Mouse (Mus musculus) neural tube, embryonic 14.5 days (tissue): ENCODE measurements around the gene Retsat. TPM values are rescaled to one million over a fixed set of nuclear protein-coding genes. Genes with fewer than 3 reads are reported as not detected.

Source experiments
- ATAC-seq: fragments of 200-750 bp; cut with Nextera tagmentation; 2 replicates; pipeline ENCODE4 v1.8.0; 2017; ENCODE audit warnings: low read depth, mild to moderate bottlenecking, moderate TSS enrichment, moderate library complexity
- H3K27ac ChIP-seq: fragments of 300-500 bp; sonication (generic); 2 replicates; pipeline ENCODE4 v1.5.1; 2014; ENCODE audit warnings: low read depth, mild to moderate bottlenecking, control low read depth, low read length, moderate library complexity, mixed read lengths
- H3K27me3 ChIP-seq: fragments of 300-500 bp; sonication (generic); 2 replicates; pipeline ENCODE4 v1.6.1; 2014; ENCODE audit warnings: low read length; ENCODE audit not compliant: control insufficient read depth, insufficient read depth
- H3K36me3 ChIP-seq: fragments of 300-500 bp; sonication (generic); 2 replicates; pipeline ENCODE4 v1.6.1; 2014; ENCODE audit warnings: low read length, mixed read lengths; ENCODE audit not compliant: control insufficient read depth, insufficient read depth
- H3K4me1 ChIP-seq: fragments of 300-500 bp; sonication (generic); 2 replicates; pipeline ENCODE4 v1.6.1; 2014; ENCODE audit warnings: low read length; ENCODE audit not compliant: control insufficient read depth, insufficient read depth
- H3K4me2 ChIP-seq: fragments of 300-500 bp; sonication (generic); 2 replicates; pipeline ENCODE4 v1.6.1; 2014; ENCODE audit warnings: mild to moderate bottlenecking, low read depth, low read length, control low read depth
- H3K4me3 ChIP-seq: fragments of 300-500 bp; sonication (generic); 2 replicates; pipeline ENCODE4 v1.5.1; 2014; ENCODE audit warnings: low read depth, low read length, control low read depth, mixed read lengths
- H3K9ac ChIP-seq: fragments of 300-500 bp; sonication (generic); replicated peaks from 2 replicates; pipeline ENCODE4 v1.6.1; 2014; ENCODE audit warnings: low read depth, mild to moderate bottlenecking, control low read depth, low read length, mixed read lengths
- H3K9me3 ChIP-seq: fragments of 300-500 bp; sonication (generic); 2 replicates; pipeline ENCODE4 v1.6.1; 2016; ENCODE audit warnings: low read length; ENCODE audit not compliant: control insufficient read depth
- WGBS: fragments of 180-500 bp; shearing (Covaris S2); extraction: QIAGEN DNeasy Blood & Tissue Kit; methylation state at CpG from one replicate; pipeline ENCODE4 v1.1.7; 2014; 5-methylcytosine and 5-hydroxymethylcytosine counted together
- polyA plus RNA-seq: library from polyadenylated mRNA; unstranded; fragments of >200 nt; fragmentation: Nextera tagmentation; extraction: Ambion mirVana; gene quantifications from 2 replicates; pipeline ENCODE4 v1.2.1, GENCODE M21; 2014

Gene Retsat
- polyA plus RNA-seq, 1 experiment from 2014 or later = 3.9 TPM

DNA sequence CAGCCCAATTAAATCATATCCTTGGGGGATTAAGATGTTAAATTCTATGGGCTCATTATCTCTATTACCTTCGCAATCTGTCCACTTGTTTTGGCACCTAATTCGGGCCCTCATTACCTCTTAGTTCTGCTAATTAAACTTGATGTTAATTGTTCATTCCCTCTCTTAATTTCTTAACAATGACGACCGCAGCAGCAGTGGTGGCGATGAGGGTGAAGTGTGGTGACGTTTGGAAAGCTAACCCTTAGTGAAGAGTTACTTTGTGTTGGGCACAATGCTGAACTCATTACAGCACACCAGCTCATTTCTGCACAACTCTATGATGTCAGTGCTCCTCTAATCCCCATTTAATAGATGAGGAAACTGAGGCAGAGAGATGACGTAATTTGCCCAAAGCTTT is 47.1 kb downstream of the Retsat start:
- no peaks in the 10 kb centered on the region for H3K27me3 ChIP-seq
- no peak overlapping the region for H3K9ac ChIP-seq
- H3K4me3 ChIP-seq = no peak overlapping the region
- H3K36me3 ChIP-seq = no peaks in the 10 kb centered on the region
- no peaks in the 10 kb centered on the region for H3K9me3 ChIP-seq
- H3K4me2 ChIP-seq = no peak overlapping the region
- ATAC-seq = no peak; the same call in 1 of the 2 replicates
- no peaks in the 10 kb centered on the region for H3K4me1 ChIP-seq
- WGBS = 62% methylated on average over 7 of the region's 7 CpGs
- no peak overlapping the region for H3K27ac ChIP-seq

DNA sequence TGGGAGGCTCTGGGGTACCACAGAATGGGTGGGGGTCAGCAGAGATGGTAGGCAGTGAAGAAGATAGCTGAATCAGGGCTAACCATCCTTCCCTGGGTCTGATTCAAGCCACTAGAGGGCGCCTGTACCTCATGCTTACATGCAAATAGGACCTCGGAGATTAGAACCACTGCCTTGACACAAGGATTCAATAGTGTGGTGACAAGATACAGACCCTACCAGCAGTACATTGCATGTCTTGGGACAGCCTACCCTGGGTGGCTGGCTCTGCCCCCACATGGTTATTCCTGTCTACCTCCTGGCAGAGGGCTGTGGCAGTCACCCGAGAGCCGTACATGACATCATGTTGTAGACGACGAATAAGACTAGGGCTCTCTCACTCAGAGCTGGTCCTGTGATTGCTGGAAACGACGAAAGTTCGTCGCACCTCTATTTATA is 49.1 kb downstream of the Retsat start:
- no peak overlapping the region for H3K9ac ChIP-seq
- ATAC-seq = peak; percentile 75
- 66% methylated on average over 10 of the region's 10 CpGs for WGBS

DNA sequence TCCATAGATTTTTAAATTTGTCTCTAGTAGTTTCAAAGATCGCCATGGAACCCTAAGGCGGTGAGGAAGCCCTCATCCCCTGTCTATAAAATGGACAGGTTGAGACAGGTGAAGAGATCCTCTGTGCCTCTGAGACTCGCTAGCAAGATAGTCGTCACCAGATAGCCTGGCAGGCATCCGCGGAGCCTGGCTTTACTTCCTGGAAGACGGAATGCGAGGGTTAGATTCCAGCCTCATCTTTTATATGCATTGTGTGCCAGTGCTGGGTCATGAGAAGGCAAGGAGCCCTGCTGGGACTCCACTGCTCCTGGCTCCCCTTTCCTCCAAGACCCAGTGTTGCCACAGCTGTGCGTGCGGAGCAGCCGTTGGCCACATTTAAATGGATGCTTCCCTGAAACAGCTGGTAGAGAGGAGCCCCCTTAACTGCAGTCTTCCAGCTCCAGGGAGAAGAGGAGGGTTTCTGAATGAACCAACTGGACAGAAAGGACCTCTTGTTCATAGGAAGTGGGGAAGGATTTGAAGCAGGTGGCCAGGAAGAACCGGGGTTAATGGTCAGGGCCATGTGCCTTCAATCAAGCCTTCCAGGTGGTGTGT is 49.8 kb downstream of the Retsat start:
- no peak overlapping the region for H3K27ac ChIP-seq
- no peak overlapping the region for H3K9ac ChIP-seq
- no peak overlapping the region for H3K4me3 ChIP-seq
- H3K4me1 ChIP-seq = no peaks in the 10 kb centered on the region
- WGBS = 60% methylated on average over 12 of the region's 12 CpGs
- no peak for ATAC-seq
- H3K4me2 ChIP-seq = no peak overlapping the region
- no peaks in the 10 kb centered on the region for H3K9me3 ChIP-seq
- no peaks in the 10 kb centered on the region for H3K36me3 ChIP-seq
- H3K27me3 ChIP-seq = no peaks in the 10 kb centered on the region

More for the DNA sequence above, 49.1 kb downstream of the Retsat start:
- Histone ChIP-seq H3K4me3 (no peak overlapping the region), H3K9me3 (no peaks in the 10 kb centered on the region), H3K4me1 (no peaks in the 10 kb centered on the region), H3K27me3 (no peaks in the 10 kb centered on the region), H3K36me3 (no peaks in the 10 kb centered on the region), H3K4me2 (no peak overlapping the region), H3K27ac (no peak overlapping the region)

DNA sequence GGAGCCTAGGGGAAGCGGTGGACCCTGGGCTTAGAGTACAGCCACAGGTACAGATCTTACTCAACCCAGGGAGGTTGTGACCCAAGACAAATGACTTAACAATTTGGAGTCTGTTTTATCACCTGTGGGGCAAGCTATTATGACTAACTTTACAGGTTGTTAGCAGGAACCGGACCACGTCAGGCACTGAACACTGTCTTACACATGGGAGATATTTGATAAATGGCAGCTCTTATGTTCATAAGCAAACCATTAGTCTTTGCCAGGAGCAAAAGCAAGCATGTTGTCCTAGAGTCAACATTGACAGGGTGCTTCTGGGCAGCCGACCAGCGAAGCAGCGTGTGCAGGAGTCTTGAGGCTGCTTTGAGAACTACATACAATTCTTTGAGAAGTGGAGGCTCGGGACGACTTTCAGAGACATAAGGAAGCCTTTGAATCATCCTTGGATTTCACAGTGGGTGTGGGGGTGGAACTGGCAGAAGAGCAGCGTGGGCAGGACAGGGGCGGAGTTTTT is 52.1 kb downstream of the Retsat start:
- Histone ChIP-seq H3K9ac (no peak overlapping the region), H3K4me2 (no peak overlapping the region), H3K27me3 (no peaks in the 10 kb centered on the region), H3K36me3 (no peaks in the 10 kb centered on the region), H3K27ac (no peak overlapping the region), H3K9me3 (no peaks in the 10 kb centered on the region), H3K4me3 (no peak overlapping the region), H3K4me1 (peaks cover 4% of the 10 kb centered on the region; the same call in 1 of the 2 replicates)
- WGBS = 81% methylated on average over 10 of the region's 10 CpGs
- no peak for ATAC-seq

DNA sequence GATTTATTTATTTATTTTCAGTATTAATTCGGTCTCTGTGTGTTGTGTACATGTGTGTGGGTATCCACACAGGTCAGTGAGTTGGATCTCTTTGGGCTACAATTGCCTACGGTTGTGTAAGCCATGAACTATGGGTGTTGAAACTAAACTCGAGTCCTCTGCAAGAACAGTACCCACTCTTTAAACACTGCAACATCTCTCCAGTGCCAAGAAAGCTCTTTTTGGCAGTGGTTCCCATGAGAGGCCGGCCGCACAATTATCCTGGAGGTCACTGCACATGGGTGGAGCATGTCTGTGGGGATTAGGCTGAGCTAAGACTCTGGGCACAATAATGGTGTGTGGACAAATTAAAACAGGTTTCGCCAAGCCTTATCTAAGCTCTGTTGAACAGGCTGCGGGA is 55.1 kb downstream of the Retsat start:
- Histone ChIP-seq H3K27me3 (no peaks in the 10 kb centered on the region), H3K36me3 (no peaks in the 10 kb centered on the region), H3K27ac (no peak overlapping the region), H3K4me1 (peaks cover 8% of the 10 kb centered on the region; the same call in 1 of the 2 replicates), H3K9me3 (no peaks in the 10 kb centered on the region), H3K4me3 (no peak overlapping the region), H3K9ac (no peak overlapping the region), H3K4me2 (no peak overlapping the region)
- no peak for ATAC-seq
- WGBS = 82% methylated on average over 7 of the region's 7 CpGs

DNA sequence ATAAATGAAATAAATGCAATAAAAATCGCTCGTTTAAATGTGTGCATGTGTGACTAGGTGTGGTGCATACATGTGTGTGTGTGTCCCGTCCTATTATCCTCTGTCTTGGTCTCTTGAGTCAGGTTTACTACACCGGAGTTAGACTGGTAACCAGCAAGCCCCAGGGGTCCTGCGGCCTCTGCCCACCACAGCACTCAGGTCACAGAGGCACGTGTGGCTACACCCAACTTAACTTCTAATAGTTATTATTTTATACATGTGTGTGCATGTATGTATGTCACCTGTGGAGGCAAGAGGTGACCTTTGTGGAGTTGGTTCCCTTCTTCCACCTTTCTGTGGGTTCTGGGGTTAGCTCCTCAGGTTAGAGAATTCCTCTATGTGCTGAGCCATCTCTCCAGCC is 56.1 kb downstream of the Retsat start:
- H3K36me3 ChIP-seq = no peaks in the 10 kb centered on the region
- no peak overlapping the region for H3K4me2 ChIP-seq
- H3K27ac ChIP-seq = no peak overlapping the region
- no peak for ATAC-seq
- H3K4me1 ChIP-seq = peaks cover 8% of the 10 kb centered on the region; the same call in 1 of the 2 replicates
- H3K9me3 ChIP-seq = no peaks in the 10 kb centered on the region
- WGBS = 94% methylated on average over 6 of the region's 6 CpGs
- no peak overlapping the region for H3K9ac ChIP-seq
- H3K4me3 ChIP-seq = no peak overlapping the region
- H3K27me3 ChIP-seq = no peaks in the 10 kb centered on the region

DNA sequence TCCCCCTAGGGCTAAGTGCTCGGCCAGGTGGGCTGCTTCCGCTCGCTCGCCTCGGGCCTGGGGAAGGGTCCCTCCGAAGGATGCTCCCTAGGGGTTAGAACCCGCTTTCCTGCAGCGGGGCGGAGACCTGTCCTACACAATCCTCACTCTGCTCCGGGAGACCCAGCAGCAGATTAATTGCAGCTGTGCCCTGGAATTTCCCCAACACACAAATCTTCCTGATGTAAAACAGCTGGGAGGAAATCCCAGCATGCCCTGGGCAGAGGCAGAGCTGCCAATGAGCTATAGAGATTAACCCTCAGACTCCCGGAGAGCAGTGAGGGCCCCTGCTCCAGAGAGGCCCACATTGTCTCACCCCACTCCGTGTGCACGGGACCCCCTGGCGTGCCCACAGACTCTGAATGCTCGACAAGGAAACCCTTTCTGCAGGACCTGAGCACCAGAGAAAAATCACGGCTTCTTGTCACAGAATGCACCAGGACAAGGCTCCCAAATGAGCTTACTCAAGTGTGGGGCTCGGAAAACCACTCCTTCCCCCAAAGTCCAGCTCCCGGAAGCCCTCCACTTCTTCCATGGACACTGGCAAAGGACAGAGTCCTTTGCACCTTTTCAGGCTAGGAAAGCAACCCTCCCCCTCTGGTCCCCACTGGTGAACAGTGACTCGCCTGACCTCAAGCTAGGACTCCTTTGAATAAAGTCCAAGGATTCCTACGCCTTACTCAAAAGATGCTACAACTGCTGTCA is 57.2 kb downstream of the Retsat start:
- WGBS = 27% methylated on average over 20 of the region's 20 CpGs
- 0 out of 2 replicates have a peak overlapping the region, but pooled peaks have one; percentile 29 for H3K9ac ChIP-seq
- no peaks in the 10 kb centered on the region for H3K36me3 ChIP-seq
- peak overlapping the region; percentile 26 for H3K4me3 ChIP-seq
- H3K9me3 ChIP-seq = no peaks in the 10 kb centered on the region
- peak; percentile 84 for ATAC-seq
- H3K4me1 ChIP-seq = peaks cover 8% of the 10 kb centered on the region; the same call in 1 of the 2 replicates
- no peaks in the 10 kb centered on the region for H3K27me3 ChIP-seq
- peak overlapping the region; percentile 43 for H3K4me2 ChIP-seq
- peak overlapping the region; percentile 52; the same call in 1 of the 2 replicates for H3K27ac ChIP-seq

DNA sequence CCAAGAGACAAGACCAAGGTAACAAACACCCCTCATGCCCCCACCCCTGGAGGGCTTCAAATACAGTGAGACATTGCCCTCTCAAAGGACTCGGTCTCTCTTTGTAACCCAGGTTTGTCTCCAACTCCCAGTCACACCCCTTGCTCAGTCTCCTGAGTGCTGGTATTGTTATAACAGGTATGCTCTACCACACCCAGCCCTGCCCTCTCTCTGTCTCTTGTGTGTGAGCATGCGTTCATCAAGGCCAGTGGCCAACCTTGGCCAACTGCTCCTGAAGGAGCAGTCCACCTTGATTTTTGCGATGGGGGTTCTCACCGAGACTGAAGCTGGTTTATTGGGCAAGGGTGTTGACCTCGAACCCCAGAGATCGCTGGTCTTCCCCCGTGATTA is 57.8 kb downstream of the Retsat start:
- no peak overlapping the region for H3K4me3 ChIP-seq
- H3K36me3 ChIP-seq = no peaks in the 10 kb centered on the region
- no peaks in the 10 kb centered on the region for H3K9me3 ChIP-seq
- WGBS = 92% methylated on average over 7 of the region's 7 CpGs
- H3K27ac ChIP-seq = no peak overlapping the region
- no peak overlapping the region for H3K4me2 ChIP-seq
- no peaks in the 10 kb centered on the region for H3K27me3 ChIP-seq
- no peak overlapping the region for H3K9ac ChIP-seq
- H3K4me1 ChIP-seq = peaks cover 8% of the 10 kb centered on the region; the same call in 1 of the 2 replicates
- no peak for ATAC-seq

DNA sequence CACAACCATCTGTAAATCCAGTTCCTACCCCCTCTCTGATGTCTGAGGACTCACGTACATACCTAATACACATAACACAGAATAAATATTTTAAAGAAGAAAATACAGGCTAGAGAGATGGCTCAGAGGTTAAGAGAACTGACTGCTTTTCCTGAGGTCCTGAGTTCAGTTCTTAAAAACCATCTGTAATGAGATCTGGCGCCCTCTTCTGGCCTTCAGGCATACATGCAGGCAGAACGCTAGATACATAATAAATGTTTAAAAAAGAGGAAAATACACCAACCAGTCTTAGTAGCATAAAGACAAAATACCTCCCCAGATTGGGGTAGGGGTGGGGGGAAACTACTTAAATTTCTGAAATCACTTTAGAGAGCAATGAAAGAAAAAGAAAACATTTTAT is 59.7 kb downstream of the Retsat start:
- no peak for ATAC-seq
- Histone ChIP-seq H3K36me3 (no peaks in the 10 kb centered on the region), H3K9ac (no peak overlapping the region), H3K9me3 (no peaks in the 10 kb centered on the region), H3K4me3 (no peak overlapping the region), H3K4me1 (peaks cover 8% of the 10 kb centered on the region; the same call in 1 of the 2 replicates), H3K27me3 (no peaks in the 10 kb centered on the region), H3K4me2 (no peak overlapping the region), H3K27ac (no peak overlapping the region)
- WGBS = 53% methylated on average over 3 of the region's 3 CpGs
